Mouse (Mus musculus) megakaryocyte, adult 5-6 weeks (primary cell): ENCODE results near the gene Nuf2. TPM values are rescaled to one million over a fixed set of nuclear protein-coding genes. Genes with fewer than 3 reads are reported as not detected.

Experiments used
- ATAC-seq: 2 replicates; pipeline ENCODE4 v1.8.0; 2016; ENCODE audit warnings: mild to moderate bottlenecking, inconsistent platforms; ENCODE audit not compliant: poor library complexity, severe bottlenecking
- total RNA-seq, 2 experiments: library from RNA; stranded (forward) in 1 of 2; stranded (reverse) in 1 of 2; fragments of 153-499, 151-499 nt in 1 of 2; fragments of 221-1000, 200-1000 nt in 1 of 2; gene quantifications; 2 replicates each; pipeline versions ENCODE4 v1.2.3 to v1.2.4; 2015 to 2017

Gene Nuf2
- total RNA-seq, 2 experiments from 2014 or later = 80.0 to 143 TPM

DNA sequence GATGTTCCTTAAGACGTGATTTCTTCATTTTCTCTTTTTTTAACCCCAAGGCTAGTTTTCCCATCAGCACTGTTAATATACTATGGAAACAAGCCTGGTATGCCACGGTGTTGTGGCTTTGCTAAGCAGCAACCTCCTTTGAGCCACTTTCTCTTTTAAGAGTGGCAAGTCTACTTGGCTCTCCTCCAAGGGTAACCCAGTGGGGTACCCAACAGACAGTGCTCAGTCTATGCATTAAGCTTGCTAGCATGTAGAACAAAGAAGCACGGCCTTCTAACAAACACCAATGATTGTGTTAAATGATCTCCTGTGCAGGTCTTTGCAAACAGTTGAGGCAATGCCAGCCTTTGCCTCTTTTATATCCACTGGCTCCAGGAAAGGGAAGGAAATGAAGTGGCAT is 60.1 kb downstream of the Nuf2 start:
- no peak for ATAC-seq

DNA sequence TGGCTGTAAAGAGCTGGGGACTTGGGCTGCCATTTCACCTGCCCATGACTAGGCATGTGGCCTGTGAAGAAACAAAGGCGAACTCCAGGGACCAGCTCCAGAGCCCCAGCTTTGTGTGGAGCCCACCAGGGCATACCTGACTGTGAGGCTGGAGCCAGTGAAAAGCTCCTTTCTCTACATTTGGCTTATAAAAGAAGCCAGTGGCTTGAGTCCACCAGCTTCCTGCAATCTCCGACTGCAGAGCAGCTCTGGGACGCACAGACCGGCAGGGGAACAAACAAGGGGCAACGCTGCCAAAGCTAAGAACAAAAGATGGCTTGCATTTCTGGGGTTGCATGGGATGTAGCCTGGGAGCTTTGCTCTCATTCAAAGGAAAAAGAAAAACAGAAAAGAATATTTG is 63.5 kb downstream of the Nuf2 start:
- no peak for ATAC-seq

DNA sequence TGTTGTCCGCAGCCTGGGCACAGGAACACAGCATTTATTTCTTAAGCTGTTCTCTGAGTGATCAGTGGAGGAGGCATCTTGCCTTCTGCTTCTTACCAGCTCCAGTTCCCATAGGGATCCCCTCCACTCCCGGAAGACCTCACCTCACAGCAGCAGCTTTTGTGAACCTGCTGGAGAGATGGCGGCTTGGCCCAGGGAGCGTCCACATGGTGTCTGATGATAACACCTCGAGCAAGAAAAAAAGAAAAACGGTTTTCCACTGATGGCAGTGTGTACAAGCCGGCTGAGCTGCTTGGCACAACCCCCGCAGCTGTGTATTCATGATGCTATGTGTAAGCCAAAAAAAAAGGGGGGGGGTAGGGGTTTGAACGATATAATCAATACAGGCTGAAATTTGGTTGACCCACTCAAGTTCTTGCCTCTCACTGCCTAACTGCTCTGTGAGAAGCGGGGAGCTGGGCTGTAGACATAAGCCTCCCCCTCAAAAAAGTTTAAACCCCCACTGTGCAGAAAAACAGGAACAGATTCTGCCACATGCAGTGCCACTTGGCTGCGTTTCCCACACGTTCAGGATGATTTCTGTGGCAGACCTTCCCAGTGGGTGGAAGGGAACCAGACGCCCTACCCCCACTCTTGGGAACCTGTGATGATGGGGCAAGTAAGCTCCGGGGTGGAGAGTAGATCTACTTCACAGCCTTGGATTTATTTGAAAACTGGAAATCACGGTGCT is 68.7 kb downstream of the Nuf2 start:
- no peak for ATAC-seq

DNA sequence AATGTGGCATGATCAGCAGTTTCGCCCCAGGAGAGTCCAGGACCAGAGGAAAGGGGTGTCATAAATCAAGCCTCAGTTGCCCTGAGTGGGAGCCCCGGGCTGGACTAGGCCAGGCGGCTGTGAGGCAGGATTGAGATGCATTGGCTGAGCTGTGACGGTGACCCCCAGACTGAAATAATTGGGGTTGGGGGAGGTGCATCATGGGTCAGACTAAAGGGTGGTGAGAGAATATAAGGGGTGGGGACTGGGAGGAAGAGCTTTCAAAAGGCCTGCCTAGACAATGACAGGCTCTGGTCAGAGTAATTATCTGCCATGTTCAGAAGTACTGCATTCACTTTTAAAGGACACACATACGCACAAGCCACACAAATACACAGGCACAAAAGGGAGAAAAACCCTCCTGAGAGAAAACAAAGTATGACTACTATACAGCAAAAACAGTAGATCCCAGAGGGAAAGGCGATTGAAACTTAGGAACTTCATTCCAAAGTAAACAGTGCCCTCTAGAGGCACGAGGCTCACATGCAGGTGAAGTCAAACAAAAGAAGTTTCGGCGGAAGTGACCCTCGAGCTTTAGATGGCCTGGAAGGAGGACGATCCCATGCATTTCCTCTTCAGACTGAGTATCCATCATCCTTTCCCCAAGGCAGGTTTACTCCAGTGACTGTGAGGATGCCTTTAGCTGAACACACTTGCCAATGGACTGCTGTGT is 72.0 kb downstream of the Nuf2 start:
- ATAC-seq = peak; percentile 74

Other genes starting within 250 kb of the Nuf2 start
- gene Rgs5, start 124.0 kb upstream of the Nuf2 start, total RNA-seq (2015) = 0.05 TPM in 1 of 2 replicates, not detected in the other
- gene Rgs5, start 124.0 kb upstream of the Nuf2 start, total RNA-seq (2017) = 0.07 TPM in 1 of 2 replicates, not detected in the other
- not detected in 2 replicates for gene Rgs4, start 216.2 kb upstream of the Nuf2 start, total RNA-seq (2015)
- gene Rgs4, start 216.2 kb upstream of the Nuf2 start, total RNA-seq (2017) = 0.04 TPM in 1 of 2 replicates, not detected in the other